Mouse (Mus musculus) stomach, adult 2 months (tissue): ENCODE data around the gene Cmah. TPM values are rescaled to one million over a fixed set of nuclear protein-coding genes. Genes with fewer than 3 reads are reported as not detected.

Experiments used
- polyA plus RNA-seq: library from polyadenylated mRNA; depleted of rRNA; stranded (reverse); fragments of >200 nt; gene quantifications from 2 replicates; pipeline ENCODE4 v1.2.3, GENCODE M21; 2012; rRNA removed

The Cmah gene
- 0.02 and 0.11 TPM in 2 replicates for polyA plus RNA-seq

DNA sequence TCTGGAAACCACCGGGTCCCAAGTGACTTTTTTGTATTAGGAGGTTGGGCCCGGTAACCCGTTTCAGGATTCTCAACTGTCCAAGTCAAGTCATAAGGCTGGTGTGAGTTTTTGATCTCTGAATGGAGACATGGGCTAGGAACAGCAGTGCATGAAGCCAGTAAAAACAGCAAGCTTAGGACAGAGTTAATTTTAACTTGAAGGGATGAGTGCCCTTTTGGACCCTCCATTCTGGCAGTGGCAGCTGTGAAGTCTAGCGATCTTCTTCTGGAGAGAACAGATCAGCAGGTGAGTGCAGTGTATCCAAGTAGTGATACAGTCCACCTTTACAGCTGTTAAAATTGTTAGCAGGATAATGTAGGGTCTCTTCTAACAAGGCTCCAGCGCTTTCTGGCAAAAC is at the start of gene Cmah:
Gene Cmah (plus strand): TSS at position 204 of the 400 bp plus-strand sequence.

GRCm38 (mm10) chr13:24280439-24281431 is 46.5 kb upstream of the Cmah start, which contains the start of gene Carmil1:
Gene Carmil1, minus strand, starts transcription at chr13:24280795.

Other genes with a start within 250 kb of the Cmah start
- 1.2 and 3.0 TPM in 2 replicates for gene Carmil1, start 46.6 kb upstream of the Cmah start, polyA plus RNA-seq